Mouse (Mus musculus): ENCODE measurements around the gene Disc1.

DNA sequence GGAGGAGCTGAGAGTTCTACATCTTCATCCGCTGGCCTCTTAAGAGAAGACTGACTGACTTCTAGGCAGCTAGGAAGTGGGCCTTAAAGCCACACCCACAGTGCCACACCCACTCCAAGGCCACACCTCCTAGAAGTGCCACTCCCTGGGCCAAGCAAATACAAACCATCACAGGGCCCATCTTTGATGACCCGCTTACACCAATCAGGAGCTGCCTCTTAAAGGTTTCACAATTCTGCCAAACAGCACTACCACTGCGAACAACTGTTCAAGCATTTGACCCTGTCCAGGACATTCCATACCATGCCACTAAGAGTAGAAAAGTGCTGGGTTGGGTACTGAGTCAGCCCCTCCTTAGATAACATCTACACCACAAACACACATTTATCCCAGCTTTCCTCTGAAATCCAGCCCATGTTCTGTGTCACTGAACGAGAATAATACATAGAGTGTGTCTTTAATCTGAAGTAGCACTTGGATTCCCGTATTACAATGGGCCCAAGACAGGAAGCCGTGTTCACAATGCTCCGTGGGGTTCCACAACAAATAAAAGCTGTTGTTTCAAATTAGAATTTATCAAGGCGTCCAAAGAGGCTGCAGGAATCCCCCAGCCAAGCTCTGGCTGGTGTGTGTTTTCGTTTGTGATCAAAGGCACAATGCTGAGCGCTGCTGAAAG lies 199.6 kb downstream of the Disc1 start:
- TF ChIP-seq MAX (IDR thresholded peaks at IDR 0.05) (peak; percentile 48), CTCF (IDR thresholded peaks at IDR 0.05; ENCODE audit: control insufficient read depth, insufficient read depth, insufficient read length) (no peak), USF1 (IDR thresholded peaks at IDR 0.05; ENCODE audit: low read depth) (no peak), MYOD1 (IDR thresholded peaks at IDR 0.05; ENCODE audit: control insufficient read depth, insufficient read length, low read depth) (peak; percentile 83)
